Mouse (Mus musculus) bone marrow, adult 2 months (tissue): ENCODE data around the gene Foxa2. TPM values are rescaled to one million over a fixed set of nuclear protein-coding genes. Genes with fewer than 3 reads are reported as not detected.

Experiments
- H3K27ac ChIP-seq: fragments of 200-500 bp; 2 replicates; pipeline ENCODE4 v1.5.1; 2012; ENCODE audit warnings: low read depth, mild to moderate bottlenecking, control low read depth, inconsistent platforms, low read length; ENCODE audit not compliant: control insufficient read depth, poor library complexity, insufficient read depth
- H3K4me1 ChIP-seq: fragments of 200-500 bp; 2 replicates; pipeline ENCODE4 v1.6.1; 2011; ENCODE audit warnings: low read length; ENCODE audit not compliant: control insufficient read depth, insufficient read depth
- H3K4me3 ChIP-seq: fragments of 200-500 bp; replicated peaks from 2 replicates; pipeline ENCODE3; 2011; ENCODE audit warnings: mild to moderate bottlenecking, low read depth, low read length, control low read depth; ENCODE audit not compliant: control insufficient read depth
- CTCF ChIP-seq: fragments of 200-500 bp; IDR thresholded peaks from 2 replicates; pipeline ENCODE4 v1.5.1; 2011; ENCODE audit warnings: low read length, control low read depth; ENCODE audit not compliant: control insufficient read depth, insufficient read depth
- POLR2A ChIP-seq: fragments of 200-500 bp; IDR thresholded peaks from 2 replicates; pipeline ENCODE4 v1.6.1; 2011; ENCODE audit warnings: low read depth, mild to moderate bottlenecking, control low read depth, low read length, borderline replicate concordance; ENCODE audit not compliant: control insufficient read depth
- WGBS: fragments of 180-500 bp; shearing (Covaris S2); methylation state at CpG from one replicate; pipeline ENCODE4 v1.1.7; 2018; 5-methylcytosine and 5-hydroxymethylcytosine counted together
- polyA plus RNA-seq: library from polyadenylated mRNA; stranded (reverse); fragments of >200 nt; gene quantifications from 2 replicates; pipeline ENCODE4 v1.2.4, GENCODE M21; 2011; ENCODE audit warnings: low replicate concordance; ENCODE audit not compliant: missing spikeins, insufficient read depth, insufficient read length

Gene Foxa2
- polyA plus RNA-seq, 1 experiment: not detected

- Histone ChIP-seq H3K4me3 (no peak overlapping the region), H3K27ac (no peak overlapping the region), H3K4me1 (no peaks in the 10 kb centered on the region)
- no peak for TF ChIP-seq CTCF
- no peak for TF ChIP-seq POLR2A
- WGBS: 20% methylated on average over 3 of the region's 3 CpGs
Measured at GRCm38 (mm10) chr2:148042126-148042640, 4.6 kb downstream of the Foxa2 start.

- no peak overlapping the region for H3K4me3 ChIP-seq
- H3K27ac ChIP-seq: no peak overlapping the region
- WGBS: 27% methylated on average over 5 of the region's 5 CpGs
- no peaks in the 10 kb centered on the region for H3K4me1 ChIP-seq
- no peak for TF ChIP-seq POLR2A
- no peak for TF ChIP-seq CTCF
Measured at GRCm38 (mm10) chr2:148041381-148041780, 5.4 kb downstream of the Foxa2 start.

- no peak for TF ChIP-seq POLR2A
- TF ChIP-seq CTCF: no peak
Measured at GRCm38 (mm10) chr2:148040236-148041121, 6.3 kb downstream of the Foxa2 start.

GRCm38 (mm10) chr2:148039351-148040235 lies 7.2 kb downstream of the Foxa2 start:
- no peak overlapping the region for H3K4me3 ChIP-seq
- H3K4me1 ChIP-seq: no peaks in the 10 kb centered on the region
- TF ChIP-seq CTCF (no peak), POLR2A (no peak)
- 4% methylated on average over 53 of the region's 53 CpGs for WGBS
- H3K27ac ChIP-seq: no peak overlapping the region

More at GRCm38 (mm10) chr2:148040236-148041121, 6.3 kb downstream of the Foxa2 start:
- no peak overlapping the region for H3K4me3 ChIP-seq
- no peak overlapping the region for H3K27ac ChIP-seq
- H3K4me1 ChIP-seq: no peaks in the 10 kb centered on the region
- WGBS: 4% methylated on average over 37 of the region's 37 CpGs

GRCm38 (mm10) chr2:148038366-148039310 lies 8.1 kb downstream of the Foxa2 start:
- Histone ChIP-seq H3K4me3 (no peak overlapping the region), H3K4me1 (no peaks in the 10 kb centered on the region), H3K27ac (no peak overlapping the region)
- TF ChIP-seq POLR2A (no peak), CTCF (no peak)
- 7% methylated on average over 42 of the region's 42 CpGs for WGBS

GRCm38 (mm10) chr2:148036611-148037160 lies 10.1 kb downstream of the Foxa2 start:
- Histone ChIP-seq H3K4me1 (no peaks in the 10 kb centered on the region), H3K4me3 (no peak overlapping the region), H3K27ac (no peak overlapping the region)
- TF ChIP-seq CTCF: no peak
- no peak for TF ChIP-seq POLR2A
- WGBS: 15% methylated on average over 4 of the region's 4 CpGs
